Mouse (Mus musculus): ENCODE results near the gene Ushbp1. TPM values are rescaled to one million over a fixed set of nuclear protein-coding genes. Genes with fewer than 3 reads are reported as not detected.

The Ushbp1 gene
- polyA plus RNA-seq, 1 experiment from 2014 or later = 6.7 TPM

DNA sequence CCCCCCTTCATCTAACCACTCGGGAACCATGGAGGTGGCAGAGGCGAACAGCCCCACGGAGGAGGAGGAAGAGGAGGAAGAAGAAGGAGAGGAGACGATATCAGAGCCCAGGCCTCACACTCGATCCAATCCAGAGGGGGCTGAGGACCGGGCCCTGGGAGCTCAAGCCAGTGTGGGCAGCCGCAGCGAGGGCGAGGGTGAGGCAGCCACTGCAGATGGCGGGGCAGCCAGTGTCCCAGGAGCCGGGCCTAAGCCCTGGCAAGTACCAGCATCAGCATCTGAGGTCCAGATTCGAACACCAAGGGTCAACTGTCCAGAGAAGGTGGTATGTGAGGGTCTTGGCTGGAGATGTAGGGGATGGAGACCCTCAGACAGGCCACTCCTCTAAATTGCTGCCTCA lies 2.1 kb upstream of the Ushbp1 start:
- peak overlapping the region; percentile 82 for H3K9ac ChIP-seq (ENCODE audit: low read depth, low read length)
- peaks cover 14% of the 10 kb centered on the region for H3K4me1 ChIP-seq (replicated peaks; ENCODE audit: control insufficient read depth, insufficient read depth, low read length)
- H3K4me2 ChIP-seq = peak overlapping the region; percentile 94
- no peaks in the 10 kb centered on the region for H3K27me3 ChIP-seq (replicated peaks; ENCODE audit: control insufficient read depth, insufficient read depth, low read length)
- H3K9me3 ChIP-seq (ENCODE audit: control insufficient read depth, low read length) = no peaks in the 10 kb centered on the region
- no peak overlapping the region for H3K27ac ChIP-seq (ENCODE audit: low read depth, low read length)
- no peak for DNase-seq (ENCODE audit: low spot score)
- ATAC-seq (replicated peaks; ENCODE audit: low FRiP score) = no peak
- 82% methylated on average over 12 of the region's 12 CpGs for WGBS
- H3K4me3 ChIP-seq (ENCODE audit: low read depth, low read length) = peak overlapping the region; percentile 92
- H3K36me3 ChIP-seq (ENCODE audit: control insufficient read depth, insufficient read depth, low read length) = peaks cover 13% of the 10 kb centered on the region; the same call in 1 of the 2 replicates

DNA sequence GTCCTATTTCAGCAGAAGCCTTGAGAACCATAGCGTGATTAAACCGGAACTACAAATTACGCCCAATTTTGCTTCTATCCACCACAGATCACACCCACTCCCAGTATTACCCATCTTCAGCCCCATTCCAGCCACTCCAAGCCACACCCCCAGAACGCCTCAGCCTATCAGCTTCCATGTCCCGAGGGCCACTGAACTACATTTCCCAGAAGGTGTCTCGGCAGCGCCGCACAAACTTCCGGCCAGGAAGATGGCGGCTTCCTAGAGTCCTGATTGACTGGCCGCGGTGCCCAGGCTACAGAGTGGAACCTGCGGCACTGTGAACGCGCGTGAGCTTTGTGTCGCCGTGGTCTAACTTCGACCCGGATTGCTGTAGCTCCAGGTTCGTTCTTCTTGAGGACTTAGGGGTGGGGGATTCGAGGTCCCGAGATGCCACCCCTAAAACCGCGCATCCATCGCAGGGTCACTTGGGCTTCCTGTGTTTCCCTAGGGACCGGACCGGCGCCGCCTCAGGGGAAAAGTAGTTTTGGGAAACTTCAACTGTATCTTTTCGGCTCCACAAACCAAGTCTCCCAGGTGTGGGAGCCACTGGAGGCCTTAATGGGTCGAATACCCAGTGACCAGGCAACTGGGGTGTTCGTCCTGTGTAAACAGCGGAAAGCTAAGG lies 1.2 kb upstream of the Ushbp1 start, which contains the start of gene Babam1:
Gene Babam1, plus strand, starts transcription at position 223 of the 667 bp plus-strand sequence.
- peaks cover 13% of the 10 kb centered on the region; the same call in 1 of the 2 replicates for H3K36me3 ChIP-seq (ENCODE audit: control insufficient read depth, insufficient read depth, low read length)
- peak within 1 kb of the TSS; percentile 92 for H3K4me3 ChIP-seq (ENCODE audit: low read depth, low read length)
- H3K9me3 ChIP-seq (ENCODE audit: control insufficient read depth, low read length) = no peaks in the 10 kb centered on the region
- H3K4me1 ChIP-seq (replicated peaks; ENCODE audit: control insufficient read depth, insufficient read depth, low read length) = peaks cover 14% of the 10 kb centered on the region
- ATAC-seq (replicated peaks; ENCODE audit: low FRiP score) = peak; percentile 96
- H3K27ac ChIP-seq (ENCODE audit: low read depth, low read length) = peak within 1 kb of the TSS; percentile 74
- H3K4me2 ChIP-seq = peak within 1 kb of the TSS; percentile 94
- peak within 1 kb of the TSS; percentile 82 for H3K9ac ChIP-seq (ENCODE audit: low read depth, low read length)
- whole genome bisulfite sequencing = under 1% methylated on average over 34 of the region's 34 CpGs
- no peaks in the 10 kb centered on the region for H3K27me3 ChIP-seq (replicated peaks; ENCODE audit: control insufficient read depth, insufficient read depth, low read length)
- DNase-seq (ENCODE audit: low spot score) = peak; percentile 85

DNA sequence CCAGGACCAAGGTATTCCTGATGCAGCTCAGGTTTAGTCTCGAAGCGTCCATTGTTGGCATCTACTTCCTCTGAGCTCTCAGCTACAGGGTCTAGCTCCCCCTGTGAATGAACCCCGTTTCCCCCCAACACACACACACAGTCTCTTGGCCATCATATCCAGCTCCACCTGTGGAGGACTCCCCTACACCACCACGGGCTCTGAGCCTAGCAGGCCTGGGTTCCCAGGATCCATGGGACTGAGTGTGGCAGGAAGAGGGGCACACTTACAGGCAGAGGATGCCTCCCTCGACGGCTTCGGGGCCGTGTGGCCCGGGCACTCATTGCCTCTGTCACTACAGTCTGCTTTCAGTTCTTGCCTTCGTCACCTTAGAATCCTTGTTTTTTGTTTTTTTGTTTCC lies 531 bp downstream of the Ushbp1 start:
- Histone ChIP-seq H3K9ac (ENCODE audit: low read depth, low read length) (no peak overlapping the region), H3K9me3 (ENCODE audit: control insufficient read depth, low read length) (no peaks in the 10 kb centered on the region), H3K4me2 (peak overlapping the region; percentile 15), H3K27me3 (replicated peaks; ENCODE audit: control insufficient read depth, insufficient read depth, low read length) (no peaks in the 10 kb centered on the region), H3K4me3 (ENCODE audit: low read depth, low read length) (no peak overlapping the region), H3K36me3 (ENCODE audit: control insufficient read depth, insufficient read depth, low read length) (peaks cover 11% of the 10 kb centered on the region; the same call in 1 of the 2 replicates), H3K4me1 (replicated peaks; ENCODE audit: control insufficient read depth, insufficient read depth, low read length) (peaks cover 14% of the 10 kb centered on the region), H3K27ac (ENCODE audit: low read depth, low read length) (no peak overlapping the region; the same call in 1 of the 2 replicates)
- WGBS = 83% methylated on average over 10 of the region's 10 CpGs
- ATAC-seq (replicated peaks; ENCODE audit: low FRiP score) = no peak
- no peak for DNase-seq (ENCODE audit: low spot score)

DNA sequence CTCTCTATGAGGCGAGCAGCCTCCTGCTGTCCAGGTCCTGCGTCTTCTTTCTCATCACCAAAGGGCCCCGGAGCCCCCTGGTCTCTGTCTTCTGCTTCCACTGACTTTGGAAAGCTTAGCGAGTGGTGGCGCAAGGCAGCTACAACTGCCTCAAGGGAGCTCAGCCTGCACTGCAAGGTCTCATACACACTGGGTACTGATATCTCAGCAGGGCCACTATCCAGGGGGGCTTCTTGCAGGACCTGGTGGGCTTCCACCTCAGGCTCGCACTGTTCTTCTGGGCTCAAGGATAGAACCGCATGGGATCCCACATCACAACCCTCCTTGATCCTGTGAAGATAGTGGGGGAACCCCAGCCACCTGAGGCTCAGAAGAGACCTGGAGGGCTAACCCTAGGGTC lies 1.1 kb downstream of the Ushbp1 start:
- WGBS = 78% methylated on average over 7 of the region's 7 CpGs
- H3K4me2 ChIP-seq = peak overlapping the region; percentile 35

DNA sequence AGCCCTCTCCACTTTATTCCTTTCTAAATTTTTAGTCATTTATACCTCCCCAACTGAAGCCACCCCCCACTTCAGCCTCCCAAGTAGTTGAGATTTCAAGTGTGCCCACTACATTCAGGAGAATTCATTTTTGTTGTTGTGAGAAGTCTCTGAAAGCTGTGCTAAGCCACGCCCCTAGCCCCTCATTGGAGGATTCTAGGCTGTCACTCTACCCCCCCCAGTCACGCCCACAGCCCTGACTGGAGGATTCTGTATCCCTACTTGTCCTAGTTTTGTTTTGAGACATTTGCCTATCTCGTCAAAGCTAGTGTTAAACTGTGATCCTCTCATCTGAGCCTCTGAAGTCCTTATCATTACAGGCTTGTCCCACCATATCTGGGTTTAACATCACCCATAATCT lies 2.7 kb downstream of the Ushbp1 start:
- Histone ChIP-seq H3K4me3 (ENCODE audit: low read depth, low read length) (0 out of 2 replicates have a peak overlapping the region, but pooled peaks have one; percentile 7), H3K36me3 (ENCODE audit: control insufficient read depth, insufficient read depth, low read length) (no peaks in the 10 kb centered on the region), H3K4me2 (peak overlapping the region; percentile 18; the same call in 1 of the 2 replicates), H3K9me3 (ENCODE audit: control insufficient read depth, low read length) (no peaks in the 10 kb centered on the region), H3K27me3 (replicated peaks; ENCODE audit: control insufficient read depth, insufficient read depth, low read length) (no peaks in the 10 kb centered on the region), H3K9ac (ENCODE audit: low read depth, low read length) (no peak overlapping the region), H3K27ac (ENCODE audit: low read depth, low read length) (no peak overlapping the region), H3K4me1 (replicated peaks; ENCODE audit: control insufficient read depth, insufficient read depth, low read length) (peaks cover 14% of the 10 kb centered on the region)
- ATAC-seq (replicated peaks; ENCODE audit: low FRiP score) (0 out of 2 replicates have a peak, but pooled peaks have one; percentile 32), DNase-seq (ENCODE audit: low spot score) (no peak)
- 21% methylated on average over 3 of the region's 3 CpGs for WGBS

More for the DNA sequence above, 1.1 kb downstream of the Ushbp1 start:
- Histone ChIP-seq H3K4me3 (ENCODE audit: low read depth, low read length) (0 out of 2 replicates have a peak overlapping the region, but pooled peaks have one; percentile 17), H3K36me3 (ENCODE audit: control insufficient read depth, insufficient read depth, low read length) (peaks cover 8% of the 10 kb centered on the region; the same call in 1 of the 2 replicates), H3K27me3 (replicated peaks; ENCODE audit: control insufficient read depth, insufficient read depth, low read length) (no peaks in the 10 kb centered on the region), H3K9me3 (ENCODE audit: control insufficient read depth, low read length) (no peaks in the 10 kb centered on the region), H3K27ac (ENCODE audit: low read depth, low read length) (no peak overlapping the region), H3K4me1 (replicated peaks; ENCODE audit: control insufficient read depth, insufficient read depth, low read length) (peaks cover 14% of the 10 kb centered on the region), H3K9ac (ENCODE audit: low read depth, low read length) (no peak overlapping the region)
- ATAC-seq (replicated peaks; ENCODE audit: low FRiP score) (no peak), DNase-seq (ENCODE audit: low spot score) (no peak)

DNA sequence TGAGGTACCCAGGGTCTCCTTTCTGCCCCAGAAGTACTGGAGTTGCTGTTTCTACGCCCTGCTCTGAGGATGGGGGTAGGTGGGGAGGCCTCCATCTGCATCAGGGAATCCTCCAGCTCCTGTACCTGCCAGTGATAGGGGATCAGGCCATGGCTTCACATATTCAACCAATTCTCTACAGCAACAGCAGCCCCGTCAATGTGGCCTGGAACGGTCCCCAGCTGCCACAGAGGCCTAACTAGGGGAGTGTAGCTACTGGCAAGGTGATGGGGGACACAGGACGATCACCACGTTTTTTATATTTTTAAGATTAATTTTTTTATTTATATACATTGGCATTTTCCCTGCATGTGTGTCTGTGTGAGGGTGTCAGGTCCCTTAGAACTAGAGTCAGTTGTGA lies 3.2 kb downstream of the Ushbp1 start:
- peaks cover 10% of the 10 kb centered on the region for H3K4me1 ChIP-seq (replicated peaks; ENCODE audit: control insufficient read depth, insufficient read depth, low read length)

DNA sequence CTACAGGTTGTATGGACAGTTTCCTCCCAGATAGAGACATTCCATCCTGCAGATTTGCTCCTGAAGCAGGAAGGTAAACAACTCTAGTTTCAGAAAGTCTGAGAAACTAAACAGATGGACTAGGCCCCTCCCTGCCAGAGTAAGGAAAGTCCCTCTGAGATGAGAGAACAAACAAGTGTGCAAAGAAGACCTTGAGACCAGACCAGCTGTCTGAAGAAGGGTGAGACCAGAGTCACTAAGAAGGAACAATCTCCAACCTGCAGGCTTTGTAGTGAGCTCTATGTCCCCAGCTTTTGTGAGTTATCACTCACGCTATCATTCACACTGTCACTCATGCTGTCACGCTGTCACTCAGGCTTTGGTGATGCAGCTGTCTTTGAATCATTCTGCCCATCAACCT lies 3.9 kb downstream of the Ushbp1 start:
- DNase-seq (ENCODE audit: low spot score) (no peak), ATAC-seq (replicated peaks; ENCODE audit: low FRiP score) (no peak)
- H3K4me2 ChIP-seq = no peak overlapping the region
- H3K4me3 ChIP-seq (ENCODE audit: low read depth, low read length) = no peak overlapping the region
- no peaks in the 10 kb centered on the region for H3K9me3 ChIP-seq (ENCODE audit: control insufficient read depth, low read length)
- no peak overlapping the region for H3K27ac ChIP-seq (ENCODE audit: low read depth, low read length)
- H3K36me3 ChIP-seq (ENCODE audit: control insufficient read depth, insufficient read depth, low read length) = no peaks in the 10 kb centered on the region
- no peaks in the 10 kb centered on the region for H3K27me3 ChIP-seq (replicated peaks; ENCODE audit: control insufficient read depth, insufficient read depth, low read length)
- 0 out of 2 replicates have a peak, but pooled peaks cover 8% of the 10 kb centered on the region for H3K4me1 ChIP-seq (replicated peaks; ENCODE audit: control insufficient read depth, insufficient read depth, low read length)
- no peak overlapping the region for H3K9ac ChIP-seq (ENCODE audit: low read depth, low read length)
- WGBS = 81% methylated on average over 2 of the region's 2 CpGs

More for the DNA sequence above, 3.2 kb downstream of the Ushbp1 start:
- ATAC-seq (replicated peaks; ENCODE audit: low FRiP score) (no peak), DNase-seq (ENCODE audit: low spot score) (no peak)
- WGBS = 72% methylated on average over 5 of the region's 5 CpGs
- H3K4me3 ChIP-seq (ENCODE audit: low read depth, low read length) = no peak overlapping the region
- H3K27ac ChIP-seq (ENCODE audit: low read depth, low read length) = no peak overlapping the region
- H3K9me3 ChIP-seq (ENCODE audit: control insufficient read depth, low read length) = no peaks in the 10 kb centered on the region
- H3K9ac ChIP-seq (ENCODE audit: low read depth, low read length) = no peak overlapping the region
- no peaks in the 10 kb centered on the region for H3K27me3 ChIP-seq (replicated peaks; ENCODE audit: control insufficient read depth, insufficient read depth, low read length)
- no peaks in the 10 kb centered on the region for H3K36me3 ChIP-seq (ENCODE audit: control insufficient read depth, insufficient read depth, low read length)
- no peak overlapping the region for H3K4me2 ChIP-seq

DNA sequence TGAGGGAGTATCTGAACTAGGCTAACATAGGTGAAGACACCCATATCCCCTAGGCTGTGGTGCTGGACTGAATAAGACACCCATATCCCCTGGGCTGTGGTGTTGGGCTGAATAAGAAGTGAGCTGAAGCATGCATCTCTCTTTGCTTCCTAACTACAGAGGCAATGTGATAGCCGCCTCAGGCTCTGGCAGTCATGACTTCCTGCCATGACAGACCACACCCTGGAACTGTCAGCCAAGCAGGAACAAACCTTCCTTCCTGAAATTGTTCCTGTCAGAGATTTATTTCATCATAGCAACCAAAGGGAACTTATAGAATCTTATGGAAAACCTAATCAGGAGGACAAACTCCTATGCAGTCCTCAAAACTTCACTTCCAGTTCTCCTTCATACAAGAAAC lies 7.3 kb downstream of the Ushbp1 start:
- Histone ChIP-seq H3K36me3 (ENCODE audit: control insufficient read depth, insufficient read depth, low read length) (no peaks in the 10 kb centered on the region), H3K4me1 (replicated peaks; ENCODE audit: control insufficient read depth, insufficient read depth, low read length) (0 out of 2 replicates have a peak, but pooled peaks cover 1% of the 10 kb centered on the region)
- ATAC-seq (replicated peaks; ENCODE audit: low FRiP score) = no peak

More for the DNA sequence above, 7.3 kb downstream of the Ushbp1 start:
- Histone ChIP-seq H3K27me3 (replicated peaks; ENCODE audit: control insufficient read depth, insufficient read depth, low read length) (no peaks in the 10 kb centered on the region), H3K9me3 (ENCODE audit: control insufficient read depth, low read length) (no peaks in the 10 kb centered on the region), H3K4me3 (ENCODE audit: low read depth, low read length) (no peak overlapping the region), H3K27ac (ENCODE audit: low read depth, low read length) (no peak overlapping the region), H3K9ac (ENCODE audit: low read depth, low read length) (no peak overlapping the region), H3K4me2 (no peak overlapping the region)
- DNase-seq (ENCODE audit: low spot score) = no peak
- 42% methylated on average over 1 of the region's 1 CpGs for WGBS
